Mouse (Mus musculus) neural tube, embryonic 14.5 days (tissue): ENCODE measurements around the gene Mdfic. TPM values are rescaled to one million over a fixed set of nuclear protein-coding genes. Genes with fewer than 3 reads are reported as not detected.

Experiments
- ATAC-seq: fragments of 200-750 bp; cut with Nextera tagmentation; 2 replicates; pipeline ENCODE4 v1.8.0; 2017; ENCODE audit warnings: low read depth, mild to moderate bottlenecking, moderate TSS enrichment, moderate library complexity
- H3K27ac ChIP-seq: fragments of 300-500 bp; sonication (generic); 2 replicates; pipeline ENCODE4 v1.5.1; 2014; ENCODE audit warnings: low read depth, mild to moderate bottlenecking, control low read depth, low read length, moderate library complexity, mixed read lengths
- H3K27me3 ChIP-seq: fragments of 300-500 bp; sonication (generic); 2 replicates; pipeline ENCODE4 v1.6.1; 2014; ENCODE audit warnings: low read length; ENCODE audit not compliant: control insufficient read depth, insufficient read depth
- H3K36me3 ChIP-seq: fragments of 300-500 bp; sonication (generic); 2 replicates; pipeline ENCODE4 v1.6.1; 2014; ENCODE audit warnings: low read length, mixed read lengths; ENCODE audit not compliant: control insufficient read depth, insufficient read depth
- H3K4me1 ChIP-seq: fragments of 300-500 bp; sonication (generic); 2 replicates; pipeline ENCODE4 v1.6.1; 2014; ENCODE audit warnings: low read length; ENCODE audit not compliant: control insufficient read depth, insufficient read depth
- H3K4me2 ChIP-seq: fragments of 300-500 bp; sonication (generic); 2 replicates; pipeline ENCODE4 v1.6.1; 2014; ENCODE audit warnings: mild to moderate bottlenecking, low read depth, low read length, control low read depth
- H3K4me3 ChIP-seq: fragments of 300-500 bp; sonication (generic); 2 replicates; pipeline ENCODE4 v1.5.1; 2014; ENCODE audit warnings: low read depth, low read length, control low read depth, mixed read lengths
- H3K9ac ChIP-seq: fragments of 300-500 bp; sonication (generic); replicated peaks from 2 replicates; pipeline ENCODE4 v1.6.1; 2014; ENCODE audit warnings: low read depth, mild to moderate bottlenecking, control low read depth, low read length, mixed read lengths
- H3K9me3 ChIP-seq: fragments of 300-500 bp; sonication (generic); 2 replicates; pipeline ENCODE4 v1.6.1; 2016; ENCODE audit warnings: low read length; ENCODE audit not compliant: control insufficient read depth
- WGBS: fragments of 180-500 bp; shearing (Covaris S2); extraction: QIAGEN DNeasy Blood & Tissue Kit; methylation state at CpG from one replicate; pipeline ENCODE4 v1.1.7; 2014; 5-methylcytosine and 5-hydroxymethylcytosine counted together
- polyA plus RNA-seq: library from polyadenylated mRNA; unstranded; fragments of >200 nt; fragmentation: Nextera tagmentation; extraction: Ambion mirVana; gene quantifications from 2 replicates; pipeline ENCODE4 v1.2.1, GENCODE M21; 2014

Mdfic gene
- polyA plus RNA-seq, 1 experiment from 2014 or later: 0.62 TPM

DNA sequence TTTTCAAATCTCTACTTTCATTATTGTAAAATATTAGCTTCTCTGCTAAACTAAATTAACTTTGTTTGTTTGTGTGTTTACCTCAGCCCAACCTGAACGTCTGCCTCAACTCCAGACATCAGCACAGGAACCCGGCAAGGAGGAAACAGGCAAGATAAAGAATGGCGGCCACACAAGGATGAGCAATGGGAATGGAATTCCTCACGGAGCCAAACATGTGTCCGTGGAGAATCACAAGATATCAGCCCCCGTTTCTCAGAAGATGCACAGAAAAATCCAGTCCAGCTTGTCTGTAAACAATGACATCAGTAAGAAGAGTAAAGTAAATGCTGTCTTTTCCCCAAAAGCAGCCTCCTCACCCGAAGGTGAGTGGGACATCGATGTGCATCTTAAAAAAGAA lies 49.7 kb downstream of the Mdfic start:
- WGBS: 81% methylated on average over 8 of the region's 8 CpGs
- Histone ChIP-seq H3K27me3 (no peaks in the 10 kb centered on the region), H3K36me3 (no peaks in the 10 kb centered on the region)

DNA sequence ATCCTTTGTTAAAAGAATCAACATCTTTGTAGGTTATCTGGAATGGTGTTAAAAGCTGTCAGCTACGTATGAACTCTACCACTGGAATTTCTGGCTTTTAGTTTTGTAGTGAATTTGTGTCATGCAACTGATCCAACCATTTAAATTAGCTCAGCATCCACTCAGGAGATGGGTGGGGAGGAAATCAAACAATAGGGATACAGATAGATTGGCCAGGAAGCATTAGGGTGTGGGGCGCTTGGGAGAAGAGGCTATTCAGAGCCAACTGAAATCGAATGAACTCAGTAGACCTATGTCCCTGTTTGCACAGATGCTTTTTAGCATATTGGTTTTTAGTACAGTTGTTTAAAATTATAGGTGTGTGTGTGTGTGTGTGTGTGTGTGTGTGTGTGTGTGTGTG lies 56.6 kb downstream of the Mdfic start:
- ATAC-seq: no peak
- Histone ChIP-seq H3K27ac (no peak overlapping the region), H3K27me3 (no peaks in the 10 kb centered on the region), H3K9me3 (no peaks in the 10 kb centered on the region), H3K4me2 (no peak overlapping the region), H3K36me3 (no peaks in the 10 kb centered on the region), H3K9ac (no peak overlapping the region), H3K4me3 (no peak overlapping the region), H3K4me1 (no peaks in the 10 kb centered on the region)
- 87% methylated on average over 3 of the region's 3 CpGs for WGBS

More for the DNA sequence above, 49.7 kb downstream of the Mdfic start:
- no peaks in the 10 kb centered on the region for H3K9me3 ChIP-seq
- no peak for ATAC-seq
- no peak overlapping the region for H3K4me3 ChIP-seq
- no peak overlapping the region for H3K4me2 ChIP-seq
- H3K27ac ChIP-seq: no peak overlapping the region
- no peaks in the 10 kb centered on the region for H3K4me1 ChIP-seq
- no peak overlapping the region for H3K9ac ChIP-seq

DNA sequence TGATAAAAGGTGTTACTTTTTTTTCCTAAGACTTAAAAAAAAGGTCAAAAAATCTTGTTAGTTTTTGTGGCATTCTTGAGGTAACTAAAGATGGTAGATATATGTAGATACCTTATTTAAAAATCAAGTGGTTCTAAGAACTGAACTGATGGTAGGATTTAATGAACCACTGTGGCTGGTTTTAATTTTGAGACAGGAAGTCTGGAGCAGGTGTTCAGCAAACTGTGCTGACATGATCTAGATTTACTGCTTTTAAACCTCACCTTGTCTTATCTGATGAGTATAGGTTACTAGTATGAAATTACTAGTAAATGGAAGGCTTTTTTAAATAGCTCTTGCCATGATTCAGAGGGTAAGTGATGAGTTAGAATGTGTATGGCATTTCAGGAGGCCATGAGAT lies 59.7 kb downstream of the Mdfic start:
- Histone ChIP-seq H3K4me2 (no peak overlapping the region), H3K4me3 (no peak overlapping the region)
- no peak for ATAC-seq

DNA sequence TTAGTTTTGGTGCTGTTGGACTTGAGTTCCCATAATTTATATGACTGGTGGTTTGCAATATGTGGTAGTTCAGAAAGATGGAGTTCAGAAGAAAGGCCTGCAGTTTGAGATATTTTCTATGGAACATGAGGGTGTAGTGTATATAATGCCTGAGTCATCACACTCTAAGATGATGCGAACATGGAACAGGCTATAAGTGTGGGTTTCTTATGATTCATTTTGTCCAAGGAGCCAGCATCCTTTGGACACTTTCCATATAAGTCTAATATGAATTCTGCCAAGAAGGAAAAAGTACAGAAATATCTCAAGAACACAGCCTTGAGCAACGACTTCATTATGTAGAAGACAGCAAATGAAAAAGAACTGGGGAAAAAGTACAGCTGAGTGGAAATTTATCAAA lies 60.2 kb downstream of the Mdfic start:
- 97% methylated on average over 2 of the region's 2 CpGs for WGBS
- Histone ChIP-seq H3K9ac (no peak overlapping the region), H3K4me1 (no peaks in the 10 kb centered on the region), H3K36me3 (no peaks in the 10 kb centered on the region), H3K4me3 (no peak overlapping the region), H3K9me3 (no peaks in the 10 kb centered on the region), H3K4me2 (no peak overlapping the region), H3K27ac (no peak overlapping the region), H3K27me3 (no peaks in the 10 kb centered on the region)
- ATAC-seq: no peak

More for the DNA sequence above, 59.7 kb downstream of the Mdfic start:
- Histone ChIP-seq H3K27me3 (no peaks in the 10 kb centered on the region), H3K9ac (no peak overlapping the region), H3K36me3 (no peaks in the 10 kb centered on the region), H3K4me1 (no peaks in the 10 kb centered on the region), H3K9me3 (no peaks in the 10 kb centered on the region), H3K27ac (no peak overlapping the region)

DNA sequence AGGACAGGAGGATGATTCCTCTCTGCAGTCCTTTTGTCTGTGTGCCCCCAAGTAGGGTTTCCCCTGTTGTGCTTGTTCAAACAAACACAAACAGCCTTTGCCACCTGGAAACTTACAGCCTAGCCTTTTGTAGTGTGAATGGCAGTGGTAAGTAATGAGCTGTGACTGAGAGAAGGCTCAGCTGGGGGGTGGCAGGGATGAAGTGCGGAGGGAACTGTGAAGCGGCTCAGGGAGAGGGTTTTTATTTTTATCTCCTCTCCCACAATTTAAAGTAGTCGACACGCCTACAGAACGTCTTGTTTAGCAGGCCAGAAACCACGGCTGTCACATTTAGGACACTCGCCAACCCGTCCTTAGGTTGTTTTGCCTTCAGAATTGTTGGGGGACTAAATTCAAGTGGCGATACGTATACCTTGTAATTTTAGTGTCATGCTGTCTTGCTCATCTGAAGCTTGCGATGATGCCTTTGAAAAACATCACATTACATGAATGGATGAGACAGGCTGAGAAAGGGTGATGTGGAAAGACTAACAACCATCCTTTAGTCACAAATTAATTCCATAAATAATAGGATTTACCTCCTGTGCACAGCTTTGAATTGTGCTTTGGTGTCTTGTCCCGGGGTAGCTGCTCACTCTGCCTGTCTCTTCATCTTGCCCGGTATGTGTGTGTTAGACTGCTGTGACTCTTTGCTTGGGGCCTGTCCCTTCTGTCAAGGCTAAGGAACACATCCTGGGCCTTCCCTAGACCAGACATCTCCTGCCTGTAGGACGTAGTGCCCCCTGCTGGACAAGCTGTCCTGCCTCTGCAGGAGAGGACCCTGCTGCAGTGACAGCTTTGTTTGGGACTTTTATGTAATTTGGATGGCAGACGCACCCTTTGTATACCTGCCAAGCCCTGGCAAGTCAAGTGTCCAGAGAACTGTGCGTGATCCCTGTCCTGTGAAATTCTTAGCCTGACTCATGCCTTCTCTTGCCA lies 69.4 kb downstream of the Mdfic start:
- Histone ChIP-seq H3K4me2 (0 out of 2 replicates have a peak overlapping the region, but pooled peaks have one; percentile 21), H3K9ac (no peak overlapping the region), H3K36me3 (no peaks in the 10 kb centered on the region), H3K27ac (no peak overlapping the region), H3K9me3 (no peaks in the 10 kb centered on the region), H3K27me3 (no peaks in the 10 kb centered on the region), H3K4me1 (no peaks in the 10 kb centered on the region), H3K4me3 (no peak overlapping the region)
- peak; percentile 91 for ATAC-seq
- 12% methylated on average over 16 of the region's 16 CpGs for WGBS

DNA sequence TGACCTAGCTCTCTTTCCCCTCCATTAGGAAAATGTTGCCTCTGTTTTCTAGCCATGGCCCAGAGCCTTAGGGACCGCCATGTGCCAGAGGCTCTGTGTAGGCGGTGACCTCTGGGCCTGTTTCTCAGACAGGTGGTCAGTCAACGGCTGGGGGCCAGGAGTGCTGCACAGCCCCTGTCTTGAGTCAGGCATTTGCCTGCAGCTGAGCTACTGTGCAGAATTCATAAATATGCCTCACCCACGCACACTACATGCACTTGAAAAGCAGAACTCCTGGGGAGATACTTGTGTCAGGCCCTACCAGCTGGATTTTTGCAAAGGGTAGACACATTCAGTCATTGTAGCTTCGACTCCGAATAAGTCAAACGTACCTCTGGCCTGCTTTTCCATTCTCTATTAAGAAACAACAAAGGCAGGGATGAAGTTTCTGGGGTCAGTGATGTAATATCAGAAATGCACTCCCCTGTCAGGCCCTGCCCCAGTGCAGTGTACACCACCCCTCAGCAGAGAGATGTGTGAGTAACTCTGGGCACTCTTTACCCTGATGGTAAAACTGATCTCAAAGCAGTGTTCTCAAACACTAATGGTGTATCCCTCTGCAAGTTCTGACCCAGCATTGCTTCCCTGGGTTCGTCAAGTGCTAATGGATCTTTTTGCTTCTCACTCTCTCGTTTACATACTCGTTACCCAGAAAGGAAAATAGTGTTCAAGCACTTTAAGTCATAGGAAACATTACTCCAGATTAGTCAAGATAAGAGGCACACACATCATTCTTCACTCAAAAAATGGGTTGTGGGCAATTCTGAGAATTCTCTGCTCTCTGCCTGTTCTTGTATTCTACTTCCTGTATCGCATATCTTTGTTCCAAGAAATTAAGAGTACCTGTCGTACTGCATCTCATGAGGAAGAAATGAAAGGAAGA lies 72.5 kb downstream of the Mdfic start:
- Histone ChIP-seq H3K4me3 (no peak overlapping the region), H3K9ac (no peak overlapping the region), H3K27me3 (no peaks in the 10 kb centered on the region), H3K9me3 (no peaks in the 10 kb centered on the region), H3K4me1 (no peaks in the 10 kb centered on the region), H3K4me2 (no peak overlapping the region), H3K27ac (no peak overlapping the region), H3K36me3 (no peaks in the 10 kb centered on the region)
- 76% methylated on average over 12 of the region's 12 CpGs for WGBS
- no peak for ATAC-seq

DNA sequence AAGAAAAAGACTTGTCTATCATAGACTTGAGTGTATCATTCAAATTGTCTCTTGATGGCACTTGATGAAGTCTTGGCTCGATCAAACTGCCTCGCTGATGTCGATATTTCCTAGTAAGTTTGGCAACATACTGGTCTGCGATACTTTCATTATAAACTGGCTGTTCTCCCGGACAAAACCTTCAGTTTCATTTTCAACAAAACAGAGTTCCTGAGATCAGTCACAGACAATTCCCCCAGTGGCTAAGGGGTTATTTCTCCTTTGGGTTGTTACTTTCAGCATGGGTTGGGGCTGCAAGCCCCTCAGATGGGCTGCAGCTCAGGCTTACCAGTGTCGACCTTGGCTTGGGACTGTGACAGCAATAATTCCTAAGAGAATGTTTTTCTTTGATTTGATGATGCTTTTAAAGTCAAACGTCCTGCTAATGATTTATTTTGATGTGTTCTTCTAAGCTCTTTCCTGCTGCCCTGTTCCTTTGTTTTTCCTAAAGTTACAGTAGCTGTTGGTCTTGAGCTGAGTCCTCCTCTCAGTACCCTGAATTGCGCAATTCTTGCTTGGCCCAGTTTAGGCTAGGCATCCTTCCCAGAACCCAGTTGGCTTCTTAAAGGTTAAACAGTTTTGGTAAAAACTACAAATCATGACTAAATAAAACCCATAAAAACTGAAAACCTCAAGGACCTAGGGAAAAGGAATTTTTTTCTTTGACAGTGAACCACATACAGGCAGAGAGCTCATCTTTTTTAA lies 73.3 kb downstream of the Mdfic start:
- no peak overlapping the region for H3K4me3 ChIP-seq
- H3K4me2 ChIP-seq: no peak overlapping the region
- H3K4me1 ChIP-seq: no peaks in the 10 kb centered on the region
- no peaks in the 10 kb centered on the region for H3K9me3 ChIP-seq
- no peak overlapping the region for H3K9ac ChIP-seq
- H3K36me3 ChIP-seq: no peaks in the 10 kb centered on the region
- H3K27ac ChIP-seq: no peak overlapping the region
- 78% methylated on average over 8 of the region's 8 CpGs for WGBS
- H3K27me3 ChIP-seq: no peaks in the 10 kb centered on the region
- ATAC-seq: no peak

DNA sequence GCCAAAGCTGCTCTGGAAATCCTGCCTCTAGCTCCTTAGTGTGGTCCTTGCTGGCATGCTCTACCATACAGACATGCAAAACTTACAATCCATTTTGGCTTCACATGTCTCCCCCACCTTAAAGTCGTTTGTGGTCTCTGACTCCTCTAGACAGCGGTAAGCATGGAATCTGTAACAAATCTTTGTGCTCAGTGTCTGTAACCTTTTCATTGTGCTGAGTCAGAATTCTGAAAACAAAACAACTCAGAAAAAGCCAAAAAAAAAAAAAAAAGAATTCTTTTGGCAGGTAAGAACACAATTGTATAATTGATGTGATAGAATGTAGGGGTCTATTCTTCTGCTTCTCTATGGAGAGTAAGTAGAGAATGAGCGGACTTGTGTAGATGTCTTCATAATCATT lies 74.3 kb downstream of the Mdfic start:
- Histone ChIP-seq H3K27ac (no peak overlapping the region), H3K4me3 (no peak overlapping the region), H3K36me3 (no peaks in the 10 kb centered on the region), H3K9ac (no peak overlapping the region), H3K4me2 (no peak overlapping the region), H3K9me3 (no peaks in the 10 kb centered on the region), H3K27me3 (no peaks in the 10 kb centered on the region), H3K4me1 (no peaks in the 10 kb centered on the region)
- no peak for ATAC-seq
- 90% methylated on average over 3 of the region's 3 CpGs for WGBS
